Mouse (Mus musculus): ENCODE data around the gene Pogk.

- TF ChIP-seq CTCF (IDR thresholded peaks at IDR 0.05; ENCODE audit: low read depth) (no peak), EP300 (IDR thresholded peaks at IDR 0.05; ENCODE audit: low read depth) (no peak)
These were observed 67.1 kb downstream of the Pogk start for GRCm38 (mm10) chr1:166342539-166342938.
